Mouse (Mus musculus) ES-E14 (cell line): ENCODE measurements around the gene Gm49380. TPM values are rescaled to one million over a fixed set of nuclear protein-coding genes. Genes with fewer than 3 reads are reported as not detected.

Experiments
- DNase-seq: peaks from one replicate; pipeline ENCODE4 v3.0.0-alpha.2; 2013; ENCODE audit warnings: low read depth, low spot score
- H3K27ac ChIP-seq: 2 replicates; pipeline ENCODE4 v1.5.1; 2012; ENCODE audit warnings: low read depth, mild to moderate bottlenecking, low read length, moderate library complexity, mixed read lengths; ENCODE audit not compliant: poor library complexity, insufficient read depth, severe bottlenecking
- H3K36me3 ChIP-seq: 2 replicates; pipeline ENCODE4 v1.6.1; 2012; ENCODE audit warnings: mild to moderate bottlenecking, low read length, moderate library complexity, mixed read lengths; ENCODE audit not compliant: control insufficient read depth, poor library complexity, insufficient read depth, severe bottlenecking
- H3K4me1 ChIP-seq, 2 experiments: fragments of 150-350 bp in 1 of 2; sonication (generic) in 1 of 2; 2 replicates each; pipeline ENCODE4 v1.6.1; 2012; ENCODE audit warnings: low read length in 2 of 2, mild to moderate bottlenecking in 1 of 2, mixed read lengths in 1 of 2; ENCODE audit not compliant: control insufficient read depth in 2 of 2, insufficient read depth in 2 of 2, poor library complexity in 1 of 2
- H3K4me3 ChIP-seq, 2 experiments: fragments of 150-350 bp in 1 of 2; sonication (generic) in 1 of 2; 2 replicates each; pipeline ENCODE4 v1.5.1; 2012; ENCODE audit warnings: low read length in 2 of 2, low read depth in 1 of 2, mild to moderate bottlenecking in 1 of 2, mixed read lengths in 1 of 2; ENCODE audit not compliant: insufficient read depth in 1 of 2, poor library complexity in 1 of 2, severe bottlenecking in 1 of 2
- H3K9ac ChIP-seq: 2 replicates; pipeline ENCODE4 v1.6.1; 2012; ENCODE audit warnings: low read depth, mild to moderate bottlenecking, low read length, mixed read lengths; ENCODE audit not compliant: poor library complexity, insufficient read depth, severe bottlenecking
- H3K9me3 ChIP-seq: fragments of 150-350 bp; sonication (generic); 2 replicates; pipeline ENCODE4 v1.6.1; 2012; ENCODE audit warnings: low read depth, mild to moderate bottlenecking, low read length; ENCODE audit not compliant: control insufficient read depth, insufficient read depth
- CHD2 ChIP-seq: IDR thresholded peaks from 2 replicates; pipeline ENCODE4 v1.6.1; 2014; ENCODE audit warnings: mild to moderate bottlenecking, low read depth, low read length, inconsistent platforms
- HCFC1 ChIP-seq: IDR thresholded peaks from 2 replicates; pipeline ENCODE4 v1.6.1; 2012; ENCODE audit warnings: low read length, inconsistent platforms, borderline replicate concordance; ENCODE audit not compliant: insufficient read depth
- MAFK ChIP-seq: IDR thresholded peaks from 2 replicates; pipeline ENCODE4 v1.6.1; 2014; ENCODE audit warnings: mild to moderate bottlenecking, low read depth, low read length, inconsistent platforms; ENCODE audit not compliant: insufficient read depth
- ZC3H11A ChIP-seq: IDR thresholded peaks from 2 replicates; pipeline ENCODE4 v1.6.1; 2012; ENCODE audit warnings: low read depth, mild to moderate bottlenecking, inconsistent platforms, low read length, borderline replicate concordance
- ZNF384 ChIP-seq: IDR thresholded peaks from 2 replicates; pipeline ENCODE4 v1.6.1; 2012; ENCODE audit warnings: low read depth, low read length, inconsistent platforms
- in situ Hi-C, 2 experiments: fragments of 600-800 bp; cut with MboI; formaldehyde crosslinking; loops; one replicate each; pipeline ENCODE4 v1.15.1; 2025; ENCODE audit warnings: low sequenced_read_pairs in 2 of 2, inconsistent platforms in 1 of 2; ENCODE audit not compliant: unreplicated experiment in 2 of 2
- total RNA-seq: library from RNA; depleted of rRNA; stranded (reverse); fragments of 300-350 nt; gene quantifications from 2 replicates; pipeline ENCODE4 v1.2.3, GENCODE M21; 2012

Gene Gm49380
- total RNA-seq, 1 experiment, result 0.18 TPM

DNA sequence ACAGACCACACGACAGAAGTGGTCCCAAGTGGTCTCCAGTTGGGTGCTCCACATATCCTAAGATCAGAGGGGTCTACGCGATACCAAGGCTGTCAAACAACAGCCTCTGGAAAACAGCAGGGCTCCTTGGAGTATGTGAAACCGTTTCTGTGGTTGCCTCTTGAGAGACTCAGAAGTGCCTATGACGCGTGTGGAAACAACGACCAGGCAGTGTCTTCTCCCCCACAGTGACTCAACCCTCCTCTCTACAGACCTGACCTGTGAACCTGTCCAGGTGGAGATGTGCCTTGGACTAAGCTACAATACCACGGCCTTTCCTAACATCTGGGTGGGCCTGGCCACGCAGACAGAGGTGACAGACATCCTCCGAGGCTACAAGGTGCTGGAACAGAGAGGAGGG is 7.5 kb downstream of the Gm49380 start:
- Histone ChIP-seq H3K9ac (no peak overlapping the region), H3K36me3 (peaks cover 17% of the 10 kb centered on the region; the same call in 1 of the 2 replicates), H3K9me3 (no peaks in the 10 kb centered on the region), H3K4me1 (peaks cover 0 to 20% of the 10 kb centered on the region in 2 experiments; a peak in 2 of 4 replicates), H3K27ac (no peak overlapping the region), H3K4me3 (no peak overlapping the region)
- DNase-seq, result no peak
- TF ChIP-seq ZC3H11A (no peak), MAFK (no peak), ZNF384 (no peak), CHD2 (no peak), HCFC1 (no peak)
- in situ Hi-C loops, result no loop called here

DNA sequence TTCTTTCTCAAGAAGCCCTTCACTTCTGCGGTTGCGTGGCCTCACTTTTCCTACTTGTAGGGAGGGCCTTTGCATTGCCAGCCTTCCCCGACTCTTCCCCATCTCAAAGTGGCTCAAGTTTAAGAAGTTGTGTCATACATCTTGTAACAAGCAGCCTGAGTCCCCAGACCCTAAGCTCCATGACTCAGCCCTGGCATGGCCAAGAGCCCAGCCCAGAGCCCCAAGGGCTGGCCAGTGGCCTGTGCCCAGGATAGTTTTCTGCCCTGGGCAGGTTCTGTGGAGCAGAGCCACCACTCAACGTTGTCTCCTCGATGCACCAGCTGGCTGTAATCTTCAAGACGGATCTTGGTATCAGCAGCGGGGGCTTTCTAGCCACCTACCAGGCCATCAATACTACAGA is 8.4 kb downstream of the Gm49380 start:
- Histone ChIP-seq H3K27ac (peak overlapping the region; percentile 10; the same call in 1 of the 2 replicates), H3K9ac (no peak overlapping the region), H3K4me1 (peaks cover 0 to 20% of the 10 kb centered on the region in 2 experiments; a peak in 2 of 4 replicates), H3K4me3 (no peak overlapping the region), H3K36me3 (peaks cover 13% of the 10 kb centered on the region; the same call in 1 of the 2 replicates), H3K9me3 (no peaks in the 10 kb centered on the region)
- in situ Hi-C loops, result no loop called here
- TF ChIP-seq CHD2, result no peak
- TF ChIP-seq ZC3H11A, result no peak
- TF ChIP-seq MAFK, result no peak
- TF ChIP-seq HCFC1, result no peak
- no peak for TF ChIP-seq ZNF384
- no peak for DNase-seq

DNA sequence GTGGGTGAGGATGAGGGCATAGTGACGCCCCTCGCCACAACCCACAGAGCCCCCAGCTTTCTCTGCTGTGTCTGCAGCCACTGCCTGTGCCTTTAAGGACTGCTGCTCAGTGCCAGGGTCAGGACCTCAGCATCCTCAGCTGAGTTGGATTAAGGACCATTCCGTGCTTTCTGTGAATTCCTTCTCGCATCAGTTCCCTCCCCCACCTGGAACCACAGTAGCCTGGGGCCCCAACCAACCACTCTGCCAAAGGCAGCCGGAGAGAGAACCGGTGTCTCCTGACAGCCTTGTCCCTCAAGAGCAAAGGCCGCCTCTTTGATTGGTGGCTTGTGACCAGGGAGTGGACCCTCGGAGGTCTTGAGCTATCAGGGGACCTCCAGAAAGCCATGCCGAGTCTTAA is 11.8 kb downstream of the Gm49380 start, which contains the start of gene Mfrp:
Mfrp (plus strand) TSS at position 240 of the 400 bp plus-strand sequence.
- no peaks in the 10 kb centered on the region for H3K9me3 ChIP-seq
- no peak within 1 kb of the TSS for H3K4me3 ChIP-seq
- H3K4me1 ChIP-seq, result peaks cover 0 to 2% of the 10 kb centered on the region in 2 experiments; a peak in 1 of 4 replicates
- in situ Hi-C loops, result no loop called here
- no peak within 1 kb of the TSS for H3K9ac ChIP-seq
- peaks cover 6% of the 10 kb centered on the region; the same call in 1 of the 2 replicates for H3K36me3 ChIP-seq
- H3K27ac ChIP-seq, result no peak within 1 kb of the TSS
- TF ChIP-seq MAFK (no peak), ZNF384 (no peak), ZC3H11A (no peak), HCFC1 (no peak), CHD2 (no peak)
- DNase-seq, result no peak

DNA sequence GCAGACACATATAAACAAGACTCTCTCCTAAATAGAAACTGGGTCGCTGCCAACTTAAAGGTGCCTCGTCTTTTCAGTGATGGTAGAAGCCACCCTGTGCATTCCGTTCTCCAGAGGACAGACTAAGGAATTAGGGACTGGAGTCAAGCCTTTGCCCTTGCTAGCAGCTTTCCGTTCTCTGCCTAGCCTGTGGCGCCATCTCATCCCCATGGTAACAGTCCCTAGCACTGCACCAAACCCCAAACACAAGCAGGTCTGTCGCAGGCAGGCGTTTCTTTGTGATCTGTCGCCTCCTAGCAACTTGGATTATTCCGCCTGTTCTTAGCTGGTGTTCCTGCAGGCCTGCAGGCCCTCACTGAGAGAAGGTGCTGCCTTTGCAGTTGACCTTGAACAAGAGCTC is 16.8 kb downstream of the Gm49380 start:
- Histone ChIP-seq H3K4me3 (no peak overlapping the region), H3K36me3 (peaks cover 4% of the 10 kb centered on the region; the same call in 1 of the 2 replicates), H3K4me1 (peaks cover 0 to 4% of the 10 kb centered on the region in 2 experiments; a peak in 1 of 4 replicates), H3K9me3 (no peaks in the 10 kb centered on the region), H3K9ac (no peak overlapping the region), H3K27ac (no peak overlapping the region)
- in situ Hi-C loops, result no loop called here
- TF ChIP-seq HCFC1 (no peak), MAFK (no peak), ZNF384 (no peak), ZC3H11A (no peak), CHD2 (no peak)
- no peak for DNase-seq

DNA sequence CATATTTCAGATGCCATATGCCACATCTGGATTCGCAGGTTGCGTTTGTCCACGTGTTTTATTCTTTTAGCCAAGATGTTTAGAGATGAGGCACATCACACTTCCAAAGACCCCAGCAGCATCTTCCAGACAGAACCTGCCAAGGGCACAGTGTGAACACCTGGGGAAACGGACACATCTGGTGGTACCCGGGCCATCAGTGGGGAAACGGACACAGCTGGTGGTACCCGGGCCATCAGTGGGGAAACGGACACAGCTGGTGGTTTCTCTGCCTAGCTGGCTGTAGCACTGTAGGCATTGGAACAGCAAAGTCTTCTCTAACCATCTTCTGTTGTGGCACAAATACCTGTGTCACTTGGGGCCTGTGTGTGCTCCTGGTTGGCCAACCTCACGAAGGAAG is 17.5 kb downstream of the Gm49380 start:
- peaks cover 4% of the 10 kb centered on the region; the same call in 1 of the 2 replicates for H3K36me3 ChIP-seq
- no peak overlapping the region for H3K27ac ChIP-seq
- DNase-seq, result no peak
- in situ Hi-C loops, result no loop called here
- H3K4me3 ChIP-seq, result no peak overlapping the region
- peaks cover 0 to 2% of the 10 kb centered on the region in 2 experiments; a peak in 1 of 4 replicates for H3K4me1 ChIP-seq
- TF ChIP-seq ZC3H11A (no peak), ZNF384 (no peak), HCFC1 (no peak), CHD2 (no peak), MAFK (no peak)
- H3K9me3 ChIP-seq, result no peaks in the 10 kb centered on the region
- H3K9ac ChIP-seq, result no peak overlapping the region
